Mouse (Mus musculus) erythroblast, adult 5-6 weeks (primary cell): ENCODE data around the gene Chd6. TPM values are rescaled to one million over a fixed set of nuclear protein-coding genes. Genes with fewer than 3 reads are reported as not detected.

Experiments
- ATAC-seq: replicated peaks from 2 replicates; pipeline ENCODE4 v1.8.0; 2016; ENCODE audit warnings: moderate number of reproducible peaks, mild to moderate bottlenecking, moderate TSS enrichment, inconsistent platforms; ENCODE audit not compliant: poor library complexity, low FRiP score, severe bottlenecking
- total RNA-seq, 2 experiments: library from RNA; stranded (forward) in 1 of 2; stranded (reverse) in 1 of 2; fragments of 150-400 nt in 1 of 2; fragments of 200-764, 138-1000 nt in 1 of 2; gene quantifications; 2 replicates each; pipeline versions ENCODE4 v1.2.3 to v1.2.4; 2015 to 2017; ENCODE audit warnings: low replicate concordance in 2 of 2

The Chd6 gene
- total RNA-seq, 2 experiments from 2014 or later = 11.3 to 22.7 TPM

DNA sequence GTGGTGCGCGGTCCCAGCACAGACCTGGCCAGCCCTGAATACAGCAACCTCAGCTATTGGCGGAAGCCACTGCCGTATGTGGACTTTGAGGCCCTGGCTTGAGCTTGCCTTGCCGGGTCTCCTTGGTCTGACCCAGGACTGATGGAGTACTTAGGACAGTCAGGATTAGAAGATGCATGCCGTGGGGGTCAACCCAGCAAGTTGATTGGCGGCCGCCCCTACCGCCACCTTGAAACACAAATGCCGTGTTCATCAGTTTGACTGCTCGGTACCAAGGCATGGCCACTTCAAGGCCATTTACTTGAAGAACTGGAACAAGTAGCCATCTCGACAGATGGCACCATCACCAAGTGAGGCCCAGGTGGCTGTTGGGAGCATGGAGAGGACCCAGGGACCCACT is 203.6 kb downstream of the Chd6 start:
- ATAC-seq = no peak

GRCm38 (mm10) chr2:160901656-160902412 is 207.0 kb downstream of the Chd6 start:
- no peak for ATAC-seq

Other genes starting within 250 kb of the Chd6 start
- gene Zhx3, start 236.1 kb downstream of the Chd6 start, total RNA-seq (2015; ENCODE audit: low replicate concordance) = 0.84 and 3.7 TPM in 2 replicates
- gene Zhx3, start 236.1 kb downstream of the Chd6 start, total RNA-seq (2017; ENCODE audit: low replicate concordance) = 1.5 and 1.8 TPM in 2 replicates
- gene Lpin3, start 228.4 kb downstream of the Chd6 start, total RNA-seq (2015; ENCODE audit: low replicate concordance) = not detected in 2 replicates
- gene Lpin3, start 228.4 kb downstream of the Chd6 start, total RNA-seq (2017; ENCODE audit: low replicate concordance) = not detected in 2 replicates
- not detected in 2 replicates for gene Emilin3, start 196.7 kb downstream of the Chd6 start, total RNA-seq (2015; ENCODE audit: low replicate concordance)
- not detected in 2 replicates for gene Emilin3, start 196.7 kb downstream of the Chd6 start, total RNA-seq (2017; ENCODE audit: low replicate concordance)